Mouse (Mus musculus) embryo, embryonic 11.5 days (tissue): ENCODE data around the gene Lrch1.

Source experiments
- DNase-seq: peaks from one replicate; pipeline ENCODE4 v3.0.0-alpha.2; 2012; ENCODE audit warnings: low read depth, low spot score

The Lrch1 gene

DNA sequence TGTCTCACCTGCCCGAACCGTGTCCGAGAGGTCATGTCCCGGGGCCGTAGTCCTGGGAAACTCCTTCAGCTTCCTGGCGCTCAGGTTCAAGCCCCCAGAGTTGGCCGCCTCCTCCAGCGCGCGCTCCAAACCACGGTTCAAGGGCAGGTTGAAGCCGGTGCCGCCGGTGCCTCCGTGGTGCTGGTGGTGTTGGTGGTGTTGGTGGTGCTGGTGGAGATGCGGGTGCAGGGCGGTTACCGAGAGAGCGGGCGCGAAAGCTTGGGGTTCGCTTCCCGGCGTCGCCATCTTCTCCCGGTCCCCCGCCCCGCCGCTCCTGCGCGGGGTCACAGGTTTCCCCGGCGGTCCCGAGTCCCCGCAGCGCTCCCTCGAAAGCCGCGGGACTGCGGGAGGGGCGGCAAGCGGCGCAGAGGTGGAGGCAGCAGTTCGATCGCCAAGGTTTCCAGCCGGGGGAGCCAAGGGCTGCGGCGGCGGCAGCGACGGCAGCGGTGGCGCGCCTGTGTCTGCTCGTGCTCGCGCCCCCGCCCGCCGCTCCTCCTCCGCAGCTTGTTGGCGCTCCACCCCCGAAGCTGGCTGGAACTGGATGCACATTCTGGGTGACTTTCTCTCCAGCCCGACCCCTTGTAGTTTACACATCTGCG, at the start of gene Lrch1:
Gene Lrch1 (minus strand): TSS at position 501 of the 638 bp plus-strand sequence.
- DNase-seq, result peak; percentile 63

DNA sequence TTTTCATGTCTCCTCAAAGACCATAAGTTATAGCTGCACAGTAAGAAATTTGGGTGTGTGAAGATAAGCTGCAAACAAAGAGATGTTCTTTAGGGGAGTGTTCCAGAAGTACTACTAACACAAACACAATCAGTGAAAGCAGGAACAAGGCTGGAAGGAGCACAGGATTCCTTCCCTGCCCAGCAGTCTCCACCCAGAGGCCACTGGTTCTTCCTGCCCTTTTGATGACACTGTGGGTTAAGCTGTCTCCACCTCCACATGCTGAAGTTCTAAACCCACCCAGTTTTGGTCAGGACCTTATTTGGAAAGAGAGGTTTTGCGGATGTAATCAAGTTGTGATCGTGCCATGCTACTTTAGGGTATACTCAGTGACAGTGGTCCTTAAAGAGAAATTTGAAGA, 49.4 kb upstream of the Lrch1 start:
- no peak for DNase-seq

DNA sequence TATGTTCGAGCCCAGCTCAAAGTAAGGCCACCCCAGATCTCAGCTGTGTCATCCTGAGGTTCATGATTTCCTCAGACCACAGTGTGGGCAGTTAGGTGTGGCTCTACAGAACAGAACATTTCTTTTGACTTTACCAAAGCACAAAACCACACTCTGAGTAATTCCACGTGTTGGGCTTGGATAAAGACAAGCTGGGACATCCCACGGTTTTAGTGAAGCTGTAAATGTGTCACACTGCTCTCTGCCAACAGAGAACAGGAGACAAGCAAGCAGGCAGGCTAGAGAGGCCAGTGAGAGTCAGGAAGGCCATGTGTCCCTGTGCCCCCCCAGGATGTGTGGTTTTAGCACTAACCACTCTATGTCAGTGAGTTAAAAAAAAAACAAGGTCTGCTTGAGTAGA, 48.9 kb upstream of the Lrch1 start:
- no peak for DNase-seq

GRCm38 (mm10) chr14:74990504-74990903, 42.8 kb upstream of the Lrch1 start:
- DNase-seq, result peak; percentile 75

- no peak for DNase-seq
Observed at GRCm38 (mm10) chr14:74989909-74990308, 42.2 kb upstream of the Lrch1 start.

DNA sequence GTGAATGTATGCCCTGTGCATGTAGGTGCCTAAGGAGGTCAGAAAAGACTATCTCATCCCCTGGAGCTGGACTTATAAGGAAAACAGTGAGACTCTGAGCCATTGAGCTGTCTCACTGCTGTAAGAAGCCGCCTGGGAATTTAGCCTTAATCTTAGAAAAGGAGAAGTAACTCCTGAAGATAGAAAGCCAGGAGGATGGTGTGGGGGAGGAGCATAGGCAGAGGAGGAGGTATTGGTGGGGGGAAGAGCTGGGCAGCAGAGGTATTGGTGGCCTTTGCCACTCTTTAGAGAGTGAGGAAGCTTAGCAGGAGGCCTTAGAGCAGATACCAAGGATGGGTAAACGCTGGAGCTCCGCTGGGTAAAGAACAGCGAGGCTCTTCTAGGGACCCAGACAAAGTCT, 41.6 kb upstream of the Lrch1 start:
- no peak for DNase-seq

- DNase-seq, result no peak
Observed at GRCm38 (mm10) chr14:74986527-74986926, 38.9 kb upstream of the Lrch1 start.

DNA sequence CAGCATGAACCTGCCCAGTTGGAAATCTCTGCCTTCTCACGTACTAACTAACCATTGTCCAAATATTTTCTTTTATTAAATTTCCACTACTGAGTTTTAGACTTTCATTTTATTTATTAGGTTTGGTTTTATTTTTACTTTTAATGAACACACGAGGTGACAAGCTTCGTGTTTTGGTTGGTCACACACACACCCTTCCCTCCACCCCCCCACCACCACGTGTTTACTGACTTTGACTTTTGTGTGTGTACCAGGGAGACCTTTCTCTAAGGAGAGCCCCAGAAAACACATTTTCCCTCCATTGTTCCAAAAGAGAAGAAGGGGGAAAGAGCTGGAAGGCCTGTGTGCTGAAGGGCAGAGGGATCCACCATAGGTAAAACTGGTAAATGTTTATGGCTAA, 38.0 kb upstream of the Lrch1 start:
- DNase-seq, result no peak

- DNase-seq, result no peak
Observed at GRCm38 (mm10) chr14:74984817-74985391, 37.2 kb upstream of the Lrch1 start.

DNA sequence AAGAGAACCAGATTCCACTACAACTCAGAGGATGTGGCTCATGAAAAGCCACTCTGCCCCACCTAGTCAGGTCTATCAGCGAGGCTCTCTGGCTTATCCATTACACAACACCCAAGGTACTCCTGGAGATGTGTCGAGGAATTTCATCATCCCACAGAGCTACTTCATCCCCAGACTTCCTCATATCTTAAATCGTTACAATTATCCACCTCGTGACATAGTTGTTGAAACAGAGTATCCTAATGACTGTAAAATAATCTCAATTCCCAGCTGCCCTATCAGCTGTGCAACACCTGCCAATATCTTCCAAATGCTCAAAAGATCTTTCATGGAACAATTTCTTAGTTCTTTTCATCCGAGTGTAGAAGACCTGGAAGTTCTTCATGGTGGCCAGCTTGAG, 35.4 kb upstream of the Lrch1 start:
- no peak for DNase-seq

DNA sequence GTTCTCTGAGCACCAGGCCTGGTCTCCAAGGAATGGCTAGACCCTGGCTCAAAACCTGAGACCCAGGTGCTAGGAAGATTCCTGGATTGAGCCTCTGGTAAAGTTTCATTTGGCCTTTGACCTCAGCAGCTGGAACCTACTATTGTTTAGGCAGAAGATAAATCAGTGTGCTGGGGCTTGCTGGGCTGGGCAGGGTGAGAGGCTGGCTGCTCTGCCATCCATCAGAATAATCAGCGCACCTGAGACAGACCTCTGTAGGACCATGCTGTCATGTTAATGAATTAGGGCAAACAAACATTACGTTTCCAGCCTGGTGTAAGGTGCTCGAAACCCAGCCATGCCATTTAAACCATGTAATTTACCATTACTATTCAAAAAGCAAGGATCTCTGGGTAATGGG, 33.3 kb upstream of the Lrch1 start:
- DNase-seq, result no peak

DNA sequence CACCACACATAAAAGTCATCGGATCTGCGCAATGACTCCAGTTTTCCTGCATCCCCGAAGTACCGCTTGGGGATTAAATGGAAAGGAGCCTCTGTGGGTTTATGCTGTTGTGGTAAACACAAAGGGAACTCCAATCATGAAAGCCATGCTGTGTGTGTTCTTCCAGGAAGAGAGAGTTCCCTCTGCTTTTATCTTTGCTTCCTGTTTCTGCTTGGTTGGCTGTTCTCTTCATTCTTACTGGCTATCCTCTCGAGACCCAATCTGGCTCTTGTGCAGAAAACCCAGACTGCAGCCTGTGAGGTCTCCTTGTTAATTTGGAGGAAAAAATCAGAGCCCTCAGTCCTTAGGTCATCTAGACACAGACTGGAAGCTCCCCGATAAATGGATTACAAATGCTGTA, 29.3 kb upstream of the Lrch1 start:
- DNase-seq, result no peak

DNA sequence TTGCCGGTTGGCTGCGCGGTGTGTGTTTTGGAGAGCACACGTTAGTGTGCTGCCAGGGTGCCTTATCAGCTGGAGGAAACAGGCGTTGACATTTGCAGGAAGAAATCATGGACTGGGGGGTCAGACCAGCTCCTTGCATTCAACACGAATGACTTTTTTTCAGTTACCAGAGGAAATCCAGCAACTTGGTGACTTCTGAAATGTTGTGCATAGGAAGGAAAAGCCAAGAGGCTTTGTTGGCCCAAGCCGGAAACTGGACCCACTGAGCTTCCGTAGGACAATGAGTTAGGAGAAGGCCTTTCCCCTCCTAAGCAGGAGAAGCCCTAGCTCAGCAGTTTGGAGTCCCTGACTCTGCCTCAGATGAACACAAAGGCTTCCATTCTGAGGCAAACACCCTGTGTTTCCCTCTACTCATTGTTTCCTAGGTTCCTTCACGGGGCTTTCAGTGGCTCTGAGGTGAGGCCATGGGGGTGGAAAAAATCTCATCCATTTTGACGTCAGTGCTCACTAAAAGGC, 26.5 kb upstream of the Lrch1 start:
- DNase-seq, result no peak

DNA sequence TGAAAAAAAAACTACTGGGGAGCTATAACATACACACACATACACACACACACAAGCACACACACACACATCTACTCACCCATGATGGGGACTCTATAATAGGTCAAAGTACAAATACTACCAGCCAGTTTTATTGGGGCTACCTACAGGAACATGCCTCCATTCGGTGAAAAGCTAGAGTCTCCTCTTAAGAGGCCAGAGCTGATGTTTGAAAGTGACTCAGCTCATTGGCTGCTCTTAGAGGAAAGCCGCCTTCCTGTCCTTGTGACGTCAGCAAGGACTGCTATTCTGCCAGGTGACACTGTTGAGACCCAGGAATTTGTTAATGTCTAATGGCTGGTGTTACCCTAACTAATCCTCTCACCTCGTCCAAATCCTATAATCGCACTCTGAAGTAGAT, 25.0 kb upstream of the Lrch1 start:
- no peak for DNase-seq

DNA sequence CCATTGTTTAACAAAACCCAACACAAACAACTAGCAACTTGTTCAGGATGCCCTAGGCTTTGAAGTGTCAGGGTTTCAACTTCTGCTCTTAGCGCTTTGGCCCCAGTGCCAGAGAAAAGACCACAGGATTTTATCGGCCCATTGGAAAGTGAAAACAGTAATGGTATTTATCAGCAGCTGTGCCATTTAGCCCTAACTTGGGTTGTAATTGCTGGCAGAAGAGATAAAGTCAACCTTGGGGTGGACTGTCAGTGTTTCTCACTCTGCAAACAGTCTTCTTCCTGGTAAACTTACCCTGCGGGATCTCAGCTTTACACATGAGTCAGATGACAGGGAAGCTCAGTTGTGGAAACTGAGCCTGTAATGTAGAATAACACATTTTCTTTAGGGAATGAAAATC, 24.5 kb upstream of the Lrch1 start:
- DNase-seq, result no peak

DNA sequence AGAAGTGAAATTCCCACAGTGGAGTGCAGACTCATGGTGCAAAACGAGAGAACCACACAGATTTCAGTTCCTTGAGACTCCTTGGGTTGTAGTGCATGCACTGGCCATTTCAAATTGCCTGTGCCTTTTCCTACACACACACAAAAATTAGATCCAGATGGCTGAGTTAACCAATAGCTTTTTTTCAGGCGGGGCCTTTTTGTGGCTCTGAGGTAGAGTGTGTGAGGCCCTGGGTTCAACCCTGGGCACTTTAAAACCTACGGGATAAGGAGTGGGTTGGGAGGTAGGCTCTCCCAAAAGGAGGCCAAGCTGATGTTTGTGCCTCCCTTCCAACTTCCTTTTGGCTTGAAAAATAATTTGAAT, 15.7 kb upstream of the Lrch1 start:
- no peak for DNase-seq

DNA sequence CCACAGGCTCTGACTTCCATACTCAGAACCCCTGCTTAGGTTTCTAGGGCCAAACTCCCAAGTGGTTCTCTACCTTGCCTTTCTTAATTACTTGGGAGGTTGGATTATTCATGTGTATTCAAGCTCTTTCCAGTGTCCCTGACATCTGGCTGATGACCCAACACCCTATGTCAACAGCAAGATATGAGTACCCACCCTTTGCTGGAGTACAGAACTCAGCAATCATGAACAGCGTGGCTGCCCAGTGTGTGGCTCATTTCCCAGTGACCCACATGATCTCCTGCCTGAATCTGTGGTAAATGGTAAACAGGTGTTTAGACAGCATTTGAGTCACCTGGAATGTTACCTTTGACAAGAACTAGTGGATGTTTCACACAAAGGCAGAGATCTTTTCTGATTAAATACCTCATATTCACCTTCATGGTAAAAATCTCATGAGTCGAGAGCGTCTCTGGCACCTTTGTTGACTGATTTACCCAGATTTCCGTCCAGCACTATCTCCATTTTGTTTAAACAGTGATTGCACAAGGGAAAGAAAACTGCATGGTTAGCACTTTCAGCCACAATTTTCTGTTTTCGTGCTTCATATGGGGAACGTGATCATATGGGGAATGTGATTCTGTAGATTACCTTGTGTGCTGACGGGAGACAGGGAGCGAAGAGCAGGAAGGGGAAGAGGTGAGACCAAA, 15.2 kb upstream of the Lrch1 start:
- no peak for DNase-seq

DNA sequence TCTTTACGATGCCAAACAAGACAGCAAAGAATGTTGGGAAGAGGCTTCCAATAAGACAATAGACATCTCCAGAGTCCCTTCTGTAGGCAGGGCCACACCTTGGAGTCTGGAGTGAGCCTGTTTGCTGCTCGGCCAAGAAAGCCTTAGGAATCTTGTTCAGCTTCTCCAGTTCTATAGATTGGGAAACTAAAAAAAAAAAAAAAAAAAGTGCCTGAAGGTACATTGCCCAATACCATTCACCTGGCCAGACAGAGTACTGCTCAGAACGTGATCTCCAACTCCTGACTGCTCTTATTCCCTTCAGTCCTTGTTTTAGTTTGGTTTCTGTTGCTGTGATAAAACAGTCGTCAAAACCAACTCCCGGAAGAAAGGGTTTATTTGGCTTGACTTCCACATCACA, 12.9 kb upstream of the Lrch1 start:
- no peak for DNase-seq

DNA sequence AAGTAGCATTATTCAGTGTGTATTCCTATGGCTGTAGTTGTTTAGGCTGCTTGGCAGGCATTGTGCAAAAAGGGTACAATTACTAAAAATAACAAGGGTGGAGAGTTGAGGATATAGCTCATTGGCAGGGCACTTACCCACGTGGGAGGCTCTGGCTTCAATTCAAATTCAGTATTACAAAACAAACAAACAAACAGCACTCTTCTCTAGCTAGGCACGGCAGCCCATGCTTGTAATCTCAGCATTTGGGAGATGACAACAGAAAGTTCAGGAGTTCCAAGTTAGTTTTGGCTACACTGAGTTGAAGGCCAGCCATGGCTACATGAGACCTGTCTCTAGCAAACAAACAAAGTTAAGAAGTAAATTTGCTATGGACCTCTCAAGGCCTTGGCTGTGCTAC, 9.0 kb upstream of the Lrch1 start:
- DNase-seq, result no peak

- DNase-seq, result no peak
Observed at GRCm38 (mm10) chr14:74956234-74956633, 8.6 kb upstream of the Lrch1 start.

DNA sequence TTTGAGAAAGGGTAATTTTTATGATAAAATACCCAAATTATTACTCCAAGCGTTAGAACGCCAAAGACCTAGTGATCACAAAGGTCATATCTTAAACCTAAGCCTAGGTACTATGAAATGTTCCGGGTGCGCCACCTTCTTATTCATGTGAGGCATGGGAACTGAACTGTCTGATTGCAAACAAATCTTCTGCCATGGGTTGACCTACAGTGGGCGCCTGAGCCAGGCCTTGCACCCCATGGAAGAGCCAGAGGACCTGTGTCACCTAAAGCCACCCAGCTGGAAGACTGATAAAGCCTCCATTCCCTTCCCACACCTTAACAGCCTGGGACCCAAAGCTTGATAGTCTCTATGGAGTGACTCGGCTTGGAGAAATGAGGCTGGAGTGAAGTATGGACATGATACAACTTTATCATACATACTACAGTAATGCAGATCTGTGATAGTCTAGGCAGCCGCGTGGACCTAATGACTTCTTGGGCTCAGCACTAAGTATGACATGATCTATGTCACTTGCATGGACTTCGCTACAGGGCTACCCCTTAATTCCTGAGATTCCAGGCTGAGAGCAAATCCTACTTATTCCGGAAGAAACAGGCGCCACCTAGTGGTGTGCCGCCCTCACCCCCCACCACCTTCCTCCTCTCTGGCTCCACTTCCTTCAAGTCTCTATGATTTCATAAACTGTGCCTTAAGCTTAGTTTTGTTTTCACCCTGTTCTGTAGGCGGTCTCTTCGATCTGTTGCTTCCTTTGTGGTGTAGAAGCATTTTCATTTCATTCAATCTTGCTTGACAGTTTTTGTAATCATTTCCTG, 957 bp upstream of the Lrch1 start:
- no peak for DNase-seq

DNA sequence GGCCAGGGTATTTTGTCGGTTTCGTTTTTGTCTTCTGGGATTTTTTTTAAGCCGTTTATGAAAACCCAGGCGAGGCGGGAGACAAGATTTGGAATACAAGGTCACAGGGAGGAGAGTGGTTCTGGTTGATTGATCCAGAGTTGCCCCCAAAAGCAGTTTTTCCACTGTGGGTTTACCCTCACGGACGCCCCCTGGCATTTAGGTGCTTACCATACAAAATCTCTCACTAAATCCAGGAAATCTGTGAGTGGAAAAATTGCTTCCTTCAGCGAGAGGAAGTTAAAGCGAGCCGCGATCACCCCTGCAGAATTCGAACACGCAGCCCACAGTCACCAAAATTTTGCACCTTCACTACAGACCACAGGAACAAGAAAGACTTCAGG, 329 bp upstream of the Lrch1 start:
- no peak for DNase-seq
